Mouse (Mus musculus): ENCODE measurements around the gene Rab1b.

DNA sequence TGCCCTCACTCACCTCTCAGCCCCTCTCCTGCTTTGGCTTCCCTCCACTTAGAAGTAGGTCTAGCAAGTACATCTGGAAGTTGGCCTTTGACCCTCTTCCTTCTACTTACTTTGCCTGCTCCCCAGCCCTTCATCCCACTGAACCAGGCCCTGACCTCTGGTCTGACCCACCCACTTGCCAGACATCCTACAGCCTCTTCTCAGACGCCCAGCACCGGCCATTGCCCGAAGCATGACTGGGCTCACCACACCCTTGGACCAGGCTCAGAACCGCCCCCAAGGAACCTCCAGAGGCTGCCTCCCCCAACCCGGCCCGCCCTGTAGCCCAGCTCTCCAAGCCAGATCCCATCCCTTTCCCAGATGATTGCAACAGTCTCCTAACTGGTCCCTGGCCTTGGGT, 44.4 kb downstream of the Rab1b start:
- no peak for TF ChIP-seq CTCF (IDR thresholded peaks at IDR 0.05; ENCODE audit: extremely low read depth, insufficient read depth, low read length)
- TF ChIP-seq POLR2A (IDR thresholded peaks at IDR 0.05; ENCODE audit: extremely low read depth, insufficient read depth, low read length), result no peak
